Mouse (Mus musculus): ENCODE data around the gene Hacl1. TPM values are rescaled to one million over a fixed set of nuclear protein-coding genes. Genes with fewer than 3 reads are reported as not detected.

Hacl1 gene
- polyA plus RNA-seq, 1 experiment = 4.3 TPM

GRCm38 (mm10) chr14:31564452-31565179 lies 76.5 kb downstream of the Hacl1 start:
- no peaks in the 10 kb centered on the region for H3K27me3 ChIP-seq (ENCODE audit: control insufficient read depth, insufficient read depth, low read length)
- H3K27ac ChIP-seq (ENCODE audit: insufficient read depth, low read depth, low read length) = no peak overlapping the region
- no peak for TF ChIP-seq CTCF (IDR thresholded peaks at IDR 0.05; ENCODE audit: extremely low read depth, insufficient read length, insufficient replicate concordance, low read depth, low read length)
- no peak for TF ChIP-seq POLR2A (IDR thresholded peaks at IDR 0.05; ENCODE audit: low read depth, low read length)
- 66% methylated on average over 6 of the region's 6 CpGs for WGBS
- H3K4me3 ChIP-seq (ENCODE audit: low read depth, low read length) = no peak overlapping the region
- no peaks in the 10 kb centered on the region for H3K36me3 ChIP-seq (ENCODE audit: control insufficient read depth, insufficient read depth, low read length)
- H3K4me1 ChIP-seq (ENCODE audit: control insufficient read depth, insufficient read depth, insufficient read length, low read length) = no peaks in the 10 kb centered on the region

DNA sequence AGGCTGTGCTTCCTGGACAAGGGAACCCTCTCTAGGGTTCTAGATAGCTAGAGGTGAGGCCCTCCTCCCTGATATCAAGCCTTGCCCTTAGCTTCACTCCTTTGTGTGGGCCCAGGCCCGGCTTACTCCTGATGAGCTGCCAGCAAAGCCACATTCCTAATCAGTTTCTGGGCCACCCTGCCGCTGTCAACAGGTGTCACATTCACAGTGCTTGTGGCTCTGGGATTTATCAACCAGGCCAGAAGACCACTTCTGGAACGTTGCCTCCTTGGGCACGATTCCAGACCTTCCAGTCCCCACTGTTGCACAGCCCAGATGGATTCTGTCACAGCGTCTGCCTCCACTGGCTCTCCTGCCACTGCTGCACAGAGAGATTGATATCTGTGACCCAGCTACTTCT lies 80.2 kb downstream of the Hacl1 start:
- H3K27ac ChIP-seq (ENCODE audit: insufficient read depth, low read depth, low read length) = no peak overlapping the region
- TF ChIP-seq CTCF (IDR thresholded peaks at IDR 0.05; ENCODE audit: extremely low read depth, insufficient read length, insufficient replicate concordance, low read depth, low read length) (no peak), POLR2A (IDR thresholded peaks at IDR 0.05; ENCODE audit: low read depth, low read length) (no peak)
- H3K4me3 ChIP-seq (ENCODE audit: low read depth, low read length) = no peak overlapping the region
- no peaks in the 10 kb centered on the region for H3K4me1 ChIP-seq (ENCODE audit: control insufficient read depth, insufficient read depth, insufficient read length, low read length)
- H3K27me3 ChIP-seq (ENCODE audit: control insufficient read depth, insufficient read depth, low read length) = no peaks in the 10 kb centered on the region
- H3K36me3 ChIP-seq (ENCODE audit: control insufficient read depth, insufficient read depth, low read length) = no peaks in the 10 kb centered on the region
- 30% methylated on average over 5 of the region's 5 CpGs for WGBS

GRCm38 (mm10) chr14:31559216-31559615 lies 81.9 kb downstream of the Hacl1 start:
- no peak overlapping the region for H3K27ac ChIP-seq (ENCODE audit: insufficient read depth, low read depth, low read length)
- no peaks in the 10 kb centered on the region for H3K27me3 ChIP-seq (ENCODE audit: control insufficient read depth, insufficient read depth, low read length)
- H3K4me1 ChIP-seq (ENCODE audit: control insufficient read depth, insufficient read depth, insufficient read length, low read length) = no peaks in the 10 kb centered on the region
- no peaks in the 10 kb centered on the region for H3K36me3 ChIP-seq (ENCODE audit: control insufficient read depth, insufficient read depth, low read length)
- no peak for TF ChIP-seq CTCF (IDR thresholded peaks at IDR 0.05; ENCODE audit: extremely low read depth, insufficient read length, insufficient replicate concordance, low read depth, low read length)
- TF ChIP-seq POLR2A (IDR thresholded peaks at IDR 0.05; ENCODE audit: low read depth, low read length) = no peak
- WGBS = 58% methylated on average over 5 of the region's 5 CpGs
- no peak overlapping the region for H3K4me3 ChIP-seq (ENCODE audit: low read depth, low read length)

DNA sequence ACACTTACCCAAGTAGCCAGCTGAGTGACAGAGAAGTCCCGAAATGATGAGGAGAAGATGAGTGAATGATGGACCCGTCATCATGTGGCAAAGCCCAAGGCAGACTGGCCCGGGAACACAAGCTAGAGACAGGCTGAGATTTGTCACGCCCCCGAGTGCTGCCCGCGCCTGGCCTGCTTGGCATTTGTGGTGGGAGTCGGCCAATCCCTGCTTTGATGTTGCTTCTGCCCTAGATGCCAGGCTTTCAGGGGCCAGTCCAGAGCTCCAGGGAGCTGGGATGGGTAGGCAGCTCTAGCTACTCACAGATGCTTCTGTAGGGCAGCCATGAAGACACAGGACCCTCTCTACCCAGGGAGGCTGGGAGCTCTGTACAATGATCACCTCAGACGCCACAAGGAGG lies 83.3 kb downstream of the Hacl1 start:
- no peak for TF ChIP-seq POLR2A (IDR thresholded peaks at IDR 0.05; ENCODE audit: low read depth, low read length)
- TF ChIP-seq CTCF (IDR thresholded peaks at IDR 0.05; ENCODE audit: extremely low read depth, insufficient read length, insufficient replicate concordance, low read depth, low read length) = no peak
- H3K4me3 ChIP-seq (ENCODE audit: low read depth, low read length) = no peak overlapping the region
- WGBS = 60% methylated on average over 9 of the region's 9 CpGs
- no peaks in the 10 kb centered on the region for H3K27me3 ChIP-seq (ENCODE audit: control insufficient read depth, insufficient read depth, low read length)
- no peaks in the 10 kb centered on the region for H3K36me3 ChIP-seq (ENCODE audit: control insufficient read depth, insufficient read depth, low read length)
- H3K27ac ChIP-seq (ENCODE audit: insufficient read depth, low read depth, low read length) = no peak overlapping the region
- H3K4me1 ChIP-seq (ENCODE audit: control insufficient read depth, insufficient read depth, insufficient read length, low read length) = no peaks in the 10 kb centered on the region

- no peaks in the 10 kb centered on the region for H3K4me1 ChIP-seq (ENCODE audit: control insufficient read depth, insufficient read depth, insufficient read length, low read length)
These were observed 83.8 kb downstream of the Hacl1 start for GRCm38 (mm10) chr14:31557273-31557672.

GRCm38 (mm10) chr14:31556526-31557260 lies 84.4 kb downstream of the Hacl1 start:
- no peaks in the 10 kb centered on the region for H3K36me3 ChIP-seq (ENCODE audit: control insufficient read depth, insufficient read depth, low read length)
- no peaks in the 10 kb centered on the region for H3K27me3 ChIP-seq (ENCODE audit: control insufficient read depth, insufficient read depth, low read length)
- WGBS = 78% methylated on average over 9 of the region's 9 CpGs
- no peak overlapping the region for H3K4me3 ChIP-seq (ENCODE audit: low read depth, low read length)
- H3K4me1 ChIP-seq (ENCODE audit: control insufficient read depth, insufficient read depth, insufficient read length, low read length) = no peaks in the 10 kb centered on the region
- H3K27ac ChIP-seq (ENCODE audit: insufficient read depth, low read depth, low read length) = no peak overlapping the region
- no peak for TF ChIP-seq POLR2A (IDR thresholded peaks at IDR 0.05; ENCODE audit: low read depth, low read length)
- TF ChIP-seq CTCF (IDR thresholded peaks at IDR 0.05; ENCODE audit: extremely low read depth, insufficient read length, insufficient replicate concordance, low read depth, low read length) = no peak

More at GRCm38 (mm10) chr14:31557273-31557672, 83.8 kb downstream of the Hacl1 start:
- no peaks in the 10 kb centered on the region for H3K27me3 ChIP-seq (ENCODE audit: control insufficient read depth, insufficient read depth, low read length)
- H3K4me3 ChIP-seq (ENCODE audit: low read depth, low read length) = no peak overlapping the region
- WGBS = 83% methylated on average over 8 of the region's 8 CpGs
- no peak for TF ChIP-seq CTCF (IDR thresholded peaks at IDR 0.05; ENCODE audit: extremely low read depth, insufficient read length, insufficient replicate concordance, low read depth, low read length)
- TF ChIP-seq POLR2A (IDR thresholded peaks at IDR 0.05; ENCODE audit: low read depth, low read length) = no peak
- H3K36me3 ChIP-seq (ENCODE audit: control insufficient read depth, insufficient read depth, low read length) = no peaks in the 10 kb centered on the region
- H3K27ac ChIP-seq (ENCODE audit: insufficient read depth, low read depth, low read length) = no peak overlapping the region

DNA sequence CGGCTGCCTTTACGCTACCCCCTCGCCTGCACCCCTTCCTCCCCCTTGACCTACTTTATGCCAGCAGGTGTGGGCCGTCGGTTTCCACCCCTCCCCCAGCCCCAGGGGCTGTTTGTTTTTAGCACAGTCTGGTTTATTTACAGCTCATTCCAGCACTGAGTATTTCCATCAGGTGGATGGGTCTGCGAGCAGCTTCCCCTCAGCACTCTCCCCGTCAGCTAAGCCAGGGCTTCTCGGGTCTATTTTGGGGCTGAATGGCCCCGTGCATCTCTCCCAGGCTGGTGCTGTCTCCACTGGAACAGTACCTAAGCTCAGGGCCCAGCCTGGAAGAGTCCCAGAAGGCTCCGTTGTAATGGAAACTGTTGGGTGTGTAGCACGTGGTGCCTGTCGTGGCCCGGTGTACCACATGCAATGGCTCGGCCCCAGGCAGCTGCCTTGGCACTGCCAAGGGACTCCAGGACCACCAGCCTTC lies 85.1 kb downstream of the Hacl1 start:
- Histone ChIP-seq H3K36me3 (ENCODE audit: control insufficient read depth, insufficient read depth, low read length) (no peaks in the 10 kb centered on the region), H3K27me3 (ENCODE audit: control insufficient read depth, insufficient read depth, low read length) (no peaks in the 10 kb centered on the region), H3K4me1 (ENCODE audit: control insufficient read depth, insufficient read depth, insufficient read length, low read length) (no peaks in the 10 kb centered on the region), H3K27ac (ENCODE audit: insufficient read depth, low read depth, low read length) (no peak overlapping the region), H3K4me3 (ENCODE audit: low read depth, low read length) (no peak overlapping the region)
- TF ChIP-seq POLR2A (IDR thresholded peaks at IDR 0.05; ENCODE audit: low read depth, low read length) (no peak), CTCF (IDR thresholded peaks at IDR 0.05; ENCODE audit: extremely low read depth, insufficient read length, insufficient replicate concordance, low read depth, low read length) (no peak)
- WGBS = 57% methylated on average over 14 of the region's 14 CpGs

Measured in small intestine, adult 2 months (tissue).